Mouse (Mus musculus): ENCODE data around the gene Pcyt2.
"Not testable (repeated sequence)": the region's sequence is repeated elsewhere in the genome, so short reads cannot be mapped to it uniquely, and the experiment has no call there.

The Pcyt2 gene

DNA sequence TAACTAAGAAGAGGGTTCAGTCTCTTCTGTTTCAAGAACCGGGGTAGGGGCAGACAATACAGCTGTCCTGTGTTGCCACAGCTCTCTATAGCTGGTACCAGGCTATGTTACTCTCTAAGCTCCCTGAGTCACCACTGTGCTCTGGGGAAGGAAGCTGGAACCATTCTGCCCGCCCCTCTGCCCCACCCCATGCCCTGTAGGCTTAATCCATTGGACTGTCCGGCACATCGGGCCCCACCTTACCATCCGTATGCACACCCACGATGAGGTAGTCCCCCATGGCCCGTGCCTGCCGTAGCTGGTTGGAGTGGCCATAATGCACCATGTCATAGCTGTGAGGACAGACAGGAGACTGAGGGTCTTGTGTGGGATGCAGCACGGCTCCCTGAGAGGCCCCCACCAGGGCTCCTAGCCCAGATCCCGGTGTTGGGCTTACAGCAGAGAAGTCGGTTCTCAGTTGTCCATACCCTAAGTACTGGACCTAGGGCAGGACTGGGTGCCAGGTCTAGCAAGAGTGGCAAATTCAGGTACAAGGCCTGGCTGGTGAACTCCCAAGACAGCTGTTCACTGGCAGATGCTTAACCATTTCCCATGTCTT lies 2.0 kb downstream of the Pcyt2 start:
- DNase-seq (ENCODE audit: low spot score in 2 of 2): no peak

DNA sequence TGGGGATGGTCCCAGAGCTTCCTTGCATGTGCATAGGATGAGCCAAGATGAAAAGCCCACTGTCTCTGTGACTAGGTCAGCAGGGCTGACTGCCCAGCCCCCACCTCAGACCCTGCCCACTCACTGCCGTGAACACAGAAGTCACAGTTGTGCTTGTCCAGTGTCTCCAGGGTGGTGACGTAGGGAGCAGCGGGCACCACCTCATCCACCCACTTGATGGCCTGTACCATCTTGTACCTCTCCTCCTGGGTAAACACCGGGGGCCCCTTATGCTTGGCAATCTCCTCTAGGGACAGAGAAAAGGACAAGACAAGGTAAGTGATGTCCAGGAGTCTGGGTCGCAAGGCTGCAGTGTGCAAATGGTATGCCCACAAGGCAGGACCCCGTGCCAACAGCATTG lies 2.6 kb downstream of the Pcyt2 start:
- no peak for DNase-seq (ENCODE audit: low spot score in 2 of 2)

DNA sequence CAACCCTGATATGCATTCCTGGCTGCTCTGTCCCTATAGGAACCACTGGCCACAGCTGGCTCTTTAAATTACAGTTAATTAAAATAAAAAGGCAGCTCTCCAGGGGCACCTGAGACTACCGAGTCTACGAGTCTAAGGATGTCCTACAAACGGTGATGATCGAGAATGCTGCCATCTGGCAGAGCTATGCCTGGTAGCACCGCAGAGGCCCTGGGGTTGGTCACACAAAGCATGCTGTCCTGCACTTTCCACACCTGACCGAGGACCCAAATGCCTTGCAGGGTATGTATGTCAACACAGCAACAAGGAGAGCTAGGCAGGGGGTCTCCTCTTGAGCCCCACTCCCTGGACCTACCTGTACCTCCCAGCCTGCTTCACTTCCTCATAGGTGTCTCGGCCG lies 3.8 kb downstream of the Pcyt2 start:
- DNase-seq (ENCODE audit: low spot score in 2 of 2): no peak

DNA sequence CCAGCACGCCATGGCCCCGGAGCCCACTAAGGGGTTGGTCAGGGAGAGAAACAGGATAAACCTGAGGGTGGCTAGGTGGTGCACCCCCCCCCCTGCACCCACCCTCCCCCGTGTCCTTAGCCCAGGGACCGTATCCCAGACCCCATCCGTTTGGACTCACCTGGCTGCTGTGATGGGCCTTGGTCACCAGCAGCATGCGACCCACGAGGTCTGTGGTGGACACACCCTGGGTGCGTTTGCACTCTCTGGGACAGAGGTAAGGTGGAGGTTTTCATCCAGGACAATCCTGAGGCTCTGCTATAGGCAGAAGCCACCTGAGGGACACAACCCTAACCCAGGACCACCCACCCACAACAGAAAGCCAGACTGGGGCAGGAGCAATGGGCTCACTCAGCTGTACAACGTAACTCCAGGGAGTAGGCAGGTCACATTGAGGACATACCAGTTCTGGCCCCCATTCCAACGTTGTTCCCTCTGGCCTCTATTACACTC lies 4.2 kb downstream of the Pcyt2 start:
- no peak for DNase-seq (ENCODE audit: low spot score in 2 of 2)

DNA sequence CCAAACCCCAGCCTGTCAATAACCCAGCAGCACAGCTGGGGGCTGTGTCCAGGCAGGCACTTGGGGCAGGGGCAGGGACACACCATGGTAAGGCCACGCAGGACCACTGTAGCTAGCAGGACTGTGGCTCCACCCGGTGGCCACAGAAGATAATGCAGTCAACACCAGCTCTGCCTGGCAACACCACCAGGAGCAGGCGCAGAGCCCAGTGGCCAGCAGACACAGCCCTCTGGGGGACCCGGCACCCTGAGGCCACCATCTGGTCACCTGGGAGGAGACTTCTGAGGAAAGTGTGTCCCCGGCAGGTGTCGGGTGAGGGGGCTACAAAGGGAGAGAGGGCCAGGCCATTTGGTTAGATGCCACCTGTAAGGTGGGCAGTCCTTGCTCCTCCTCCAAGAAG lies 5.0 kb downstream of the Pcyt2 start:
- DNase-seq (ENCODE audit: low spot score in 2 of 2): peak in 1 of 2 experiments; percentile 64

DNA sequence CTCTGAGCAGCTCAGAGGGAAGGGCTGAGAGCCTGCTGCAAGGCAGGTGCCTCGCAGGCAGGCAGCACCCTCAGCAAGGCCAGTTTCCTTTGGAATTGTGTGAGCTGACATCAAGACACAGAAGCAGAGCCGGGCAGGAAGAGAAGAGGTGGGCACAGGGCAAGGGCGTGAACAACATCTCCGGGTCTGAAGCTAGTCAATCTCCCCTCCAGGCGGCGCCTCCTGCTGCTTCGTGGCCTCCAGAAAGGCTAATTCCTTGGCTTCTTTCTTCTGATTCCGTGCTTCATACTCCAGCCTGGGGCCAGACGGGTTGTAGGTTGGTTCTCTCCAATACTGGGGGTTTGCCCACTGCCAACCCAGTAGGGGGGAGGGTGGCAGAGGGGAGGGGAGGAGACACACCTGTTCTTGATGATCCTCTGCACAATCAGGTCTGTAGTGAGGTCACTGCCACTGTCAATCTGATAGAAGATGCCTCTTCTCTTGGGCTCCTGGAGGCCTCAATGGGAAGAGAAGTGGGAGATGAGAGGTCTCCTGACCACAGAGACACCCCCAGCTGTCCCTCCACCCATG lies 7.2 kb downstream of the Pcyt2 start:
- DNase-seq (ENCODE audit: low spot score in 2 of 2): no peak

DNA sequence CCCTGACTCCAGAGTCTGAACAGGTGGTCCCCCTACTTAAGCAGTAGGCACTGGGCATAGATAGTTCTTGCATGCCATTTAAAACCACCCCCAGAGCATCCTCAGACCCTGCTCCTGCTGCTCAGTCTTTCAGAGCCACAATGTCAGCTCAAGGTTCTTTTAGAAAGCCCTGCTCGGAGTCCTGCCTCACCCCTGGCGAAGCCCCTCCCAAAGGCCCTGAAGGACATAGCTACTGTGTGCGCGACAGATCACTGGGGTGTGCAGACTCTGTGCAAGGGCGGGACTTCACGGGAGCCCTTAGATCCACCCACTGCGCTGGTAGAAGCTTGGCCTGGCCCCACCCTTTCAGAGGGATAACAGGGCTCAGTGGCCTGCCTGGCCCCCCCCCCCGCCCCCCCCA lies 8.5 kb downstream of the Pcyt2 start:
- no peak for DNase-seq (ENCODE audit: low spot score in 2 of 2)

DNA sequence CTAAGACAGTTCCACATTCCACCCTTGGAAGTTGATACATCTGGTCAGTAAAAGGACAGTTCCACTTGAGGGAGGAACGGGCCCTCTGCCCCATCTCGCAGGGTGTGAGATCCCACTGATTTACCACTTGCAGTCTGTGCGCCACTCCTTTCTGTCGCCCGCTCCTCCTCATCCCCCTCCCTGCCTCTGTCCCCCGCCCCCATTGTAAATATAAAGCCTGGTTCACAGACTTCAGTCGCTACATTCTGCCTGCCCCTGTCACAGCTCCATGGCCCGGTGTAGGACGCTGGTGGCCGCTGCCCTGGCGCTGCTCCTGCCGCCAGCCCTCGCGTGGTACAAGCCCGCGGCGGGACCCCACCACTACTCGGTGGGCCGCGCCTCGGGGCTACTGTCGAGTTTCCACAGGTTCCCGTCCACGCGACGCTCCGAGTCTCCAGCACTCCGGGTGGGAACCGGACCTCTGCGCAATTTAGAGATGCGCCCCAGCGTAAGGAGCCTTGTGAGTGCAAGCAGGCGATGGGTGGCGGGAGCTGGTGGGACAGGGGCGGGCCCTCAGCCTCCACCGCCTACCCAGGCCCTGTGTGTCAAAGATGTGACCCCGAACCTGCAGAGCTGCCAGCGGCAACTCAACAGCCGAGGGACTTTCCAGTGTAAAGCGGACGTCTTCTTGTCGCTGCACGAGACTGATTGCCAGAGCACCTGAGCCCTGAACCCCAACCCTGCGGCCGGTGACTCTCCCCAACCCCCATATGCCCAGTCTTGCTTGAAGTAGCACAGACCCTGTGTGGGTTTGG lies 9.3 kb downstream of the Pcyt2 start, which contains the start of gene Npb:
Gene Npb (plus strand): TSS at position 237 of the 794 bp plus-strand sequence.
- no peak for DNase-seq (ENCODE audit: low spot score in 2 of 2)

DNA sequence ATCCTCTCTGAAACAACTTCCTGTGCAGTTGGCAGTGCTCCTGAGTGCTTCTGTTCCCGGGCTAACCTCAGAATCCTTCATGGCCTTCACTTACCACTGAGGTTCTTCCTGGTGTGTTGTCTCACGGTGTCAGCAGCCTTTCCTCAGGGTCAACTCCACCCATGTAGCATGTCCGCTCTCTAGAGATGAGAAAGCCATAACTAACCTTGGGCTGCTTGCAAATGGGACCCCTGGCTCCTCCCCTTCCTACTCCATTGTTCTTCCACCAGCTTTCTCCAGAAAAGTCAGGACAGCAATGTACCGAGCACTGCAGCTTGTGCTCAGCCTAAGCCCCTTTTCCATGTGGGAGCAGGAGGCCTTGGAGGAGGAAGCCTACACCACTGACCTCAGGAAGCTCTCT lies 11.0 kb downstream of the Pcyt2 start:
- no peak for DNase-seq (ENCODE audit: low spot score in 2 of 2)

DNA sequence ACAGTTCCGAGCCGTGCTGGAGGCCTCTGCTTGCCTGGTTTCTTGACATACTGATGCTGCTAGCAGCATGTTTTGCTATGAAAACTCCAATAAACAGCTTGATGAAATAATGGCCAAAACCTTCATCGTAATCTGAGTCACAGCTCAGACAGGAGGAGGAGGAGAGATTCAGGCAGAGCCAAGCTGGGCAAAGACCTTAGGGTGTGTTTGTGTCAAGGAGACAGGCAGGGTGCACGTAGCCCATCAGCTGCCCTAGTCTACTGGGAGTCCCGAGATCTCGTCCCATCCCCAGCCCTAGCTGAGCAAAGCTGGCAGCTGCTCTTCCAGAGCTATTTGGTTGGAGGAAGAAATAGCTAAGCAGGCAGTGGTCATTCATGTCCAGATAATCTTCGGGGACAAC lies 12.1 kb downstream of the Pcyt2 start:
- DNase-seq (ENCODE audit: low spot score in 2 of 2): no peak

DNA sequence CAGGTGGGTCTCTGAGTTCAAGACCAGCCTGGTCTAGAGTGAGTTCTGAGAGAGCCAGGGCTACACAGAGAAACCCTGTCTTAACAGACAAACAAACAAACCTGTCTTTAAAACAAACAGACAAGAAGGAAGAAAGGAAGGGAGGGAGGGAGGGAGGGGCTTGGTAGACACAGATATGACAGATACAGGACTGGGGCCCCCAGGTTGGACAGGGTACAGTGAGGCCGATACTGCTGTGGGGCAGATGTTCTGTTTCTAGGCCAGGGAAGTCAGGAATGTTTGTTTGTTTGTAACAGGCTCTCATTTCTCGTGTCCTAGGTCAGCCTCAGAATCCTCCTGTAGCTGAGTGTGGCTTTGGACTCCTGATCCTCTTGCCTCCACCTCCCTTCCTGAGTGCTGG lies 14.2 kb downstream of the Pcyt2 start:
- no peak for DNase-seq (ENCODE audit: low spot score in 2 of 2)

DNA sequence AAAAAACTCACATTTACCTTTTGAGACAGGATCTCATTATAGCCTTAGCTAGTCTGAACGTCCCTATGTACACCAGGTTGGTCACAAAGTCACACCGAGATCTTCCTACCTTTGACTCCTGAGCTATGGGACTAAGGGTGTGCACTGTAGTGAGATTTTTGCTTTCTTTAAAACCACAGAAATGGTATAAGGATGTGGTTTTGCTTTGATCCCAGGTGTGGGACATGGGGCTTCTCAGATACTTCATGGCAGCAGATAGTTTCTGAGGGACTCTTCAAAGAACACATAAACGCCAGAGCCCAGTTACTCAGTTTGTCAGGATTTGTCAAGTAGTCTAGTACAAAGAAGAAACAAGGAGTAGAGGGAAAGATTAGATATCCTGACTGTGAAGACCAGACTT lies 17.0 kb downstream of the Pcyt2 start:
- no peak for DNase-seq (ENCODE audit: low spot score in 2 of 2)

DNA sequence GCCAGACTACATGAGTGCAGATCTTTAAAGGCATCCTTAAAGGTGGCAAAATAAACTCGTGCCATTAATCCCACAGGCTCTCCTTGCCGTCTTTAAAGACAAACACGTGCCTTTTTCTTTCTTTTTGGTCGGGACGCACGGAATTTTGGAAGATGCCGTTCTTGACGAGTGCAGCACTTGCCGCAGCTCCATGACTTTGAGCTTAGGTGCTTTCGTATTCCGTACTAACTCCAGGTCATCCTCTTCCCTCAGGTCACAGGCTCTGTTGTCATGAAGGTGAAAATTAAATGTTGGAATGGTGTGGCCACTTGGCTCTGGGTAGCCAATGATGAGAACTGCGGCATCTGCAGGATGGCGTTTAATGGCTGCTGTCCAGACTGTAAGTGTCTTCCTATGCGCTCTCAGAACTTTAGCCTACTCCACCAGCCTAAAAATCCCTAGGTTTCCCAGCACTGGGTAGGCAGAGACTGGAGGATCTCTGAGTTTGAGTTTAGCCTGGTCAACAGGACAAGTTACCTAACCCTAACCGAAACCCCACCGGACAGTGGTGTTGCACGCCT lies 18.7 kb downstream of the Pcyt2 start:
- DNase-seq (ENCODE audit: low spot score in 2 of 2): no peak

DNA sequence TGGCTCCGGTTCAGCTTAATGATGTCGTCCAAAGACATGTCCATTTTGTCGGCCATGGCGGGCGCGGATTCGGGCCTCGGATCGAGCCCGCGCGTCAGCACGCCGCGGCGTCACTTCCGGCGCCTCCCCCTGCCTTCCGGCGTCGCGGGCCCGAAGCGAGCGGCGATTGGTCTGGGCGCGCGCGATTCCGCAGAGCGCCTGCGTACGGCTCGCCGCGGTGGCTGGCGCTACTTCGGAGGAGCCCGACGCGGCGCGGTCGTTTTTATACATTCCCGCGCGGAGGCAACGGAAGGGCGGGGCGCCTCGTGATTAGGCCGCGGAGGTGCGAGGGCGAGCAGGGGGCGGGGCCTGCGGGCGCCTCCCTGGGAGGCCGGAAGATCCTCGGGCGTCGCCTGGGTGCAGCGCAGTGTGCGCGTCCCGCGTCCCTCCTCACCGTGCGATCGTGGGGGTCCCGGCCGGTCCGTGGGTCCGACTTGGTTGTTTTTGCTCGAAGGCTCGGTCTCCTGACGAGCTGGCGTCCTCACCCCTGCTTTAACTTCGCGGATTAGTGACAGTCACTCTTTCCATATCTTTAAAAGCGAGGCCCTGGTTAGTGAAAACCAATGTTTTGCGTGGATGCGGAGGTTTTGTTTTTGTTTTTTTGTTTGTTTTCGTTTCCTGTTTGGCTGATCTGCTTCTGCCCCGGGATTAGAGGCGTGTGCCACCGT lies 19.3 kb downstream of the Pcyt2 start, which contains the start of the genes Alyref and Anapc11:
Gene Alyref (minus strand): TSS at position 83 of the 707 bp plus-strand sequence.
Gene Anapc11 (plus strand): TSS at position 139 of the 707 bp plus-strand sequence.
- DNase-seq (ENCODE audit: low spot score in 2 of 2): peak; percentile 85 to 91

DNA sequence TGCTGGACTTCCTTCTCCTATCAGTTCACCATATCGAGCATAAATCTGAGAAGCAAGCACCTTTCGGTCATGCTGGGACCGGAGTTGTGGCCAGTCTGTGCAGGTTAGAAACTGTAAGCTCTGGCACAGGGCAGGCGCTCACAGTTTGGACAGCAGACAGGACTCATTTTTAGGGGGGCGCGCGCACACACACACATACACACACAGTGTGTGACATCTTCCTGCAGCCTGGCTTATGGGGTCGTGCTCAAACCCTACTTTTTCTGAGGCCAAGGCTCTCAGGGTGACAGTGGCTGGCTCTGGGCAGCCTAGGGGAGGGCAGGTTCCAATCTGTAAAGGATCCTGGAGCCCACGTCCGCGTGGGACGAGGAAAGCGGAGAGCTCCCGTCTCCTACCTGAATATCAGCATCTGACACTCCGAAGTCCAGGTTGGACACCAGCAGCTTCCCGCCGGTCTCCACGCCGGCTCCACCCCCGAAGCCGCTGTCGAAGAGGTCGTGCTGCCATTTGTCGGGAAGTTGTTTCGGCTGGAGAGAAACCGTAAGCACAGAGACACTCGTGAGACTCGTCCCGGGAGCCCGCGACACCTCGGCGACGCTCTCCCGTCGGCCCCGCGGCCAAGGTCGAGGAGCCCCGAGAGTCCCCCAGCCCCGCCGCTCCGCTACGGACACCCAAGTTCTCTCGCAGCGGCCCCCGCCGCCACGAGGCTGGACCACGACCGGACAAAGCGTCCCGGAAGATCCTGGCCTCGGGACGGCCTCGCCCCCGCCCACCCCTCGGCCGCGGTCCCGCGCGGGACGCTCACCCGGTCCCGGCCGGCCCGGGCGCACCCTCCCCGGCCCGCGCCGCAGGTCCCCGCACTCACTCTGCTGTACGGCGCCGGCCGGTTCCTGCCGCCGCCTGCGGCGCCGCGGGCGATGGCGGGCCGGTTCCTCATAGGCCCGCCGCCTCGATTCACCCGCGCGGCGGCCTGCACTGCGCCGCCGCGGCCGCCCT lies 20.2 kb downstream of the Pcyt2 start:
- no peak for DNase-seq (ENCODE audit: low spot score in 2 of 2)

DNA sequence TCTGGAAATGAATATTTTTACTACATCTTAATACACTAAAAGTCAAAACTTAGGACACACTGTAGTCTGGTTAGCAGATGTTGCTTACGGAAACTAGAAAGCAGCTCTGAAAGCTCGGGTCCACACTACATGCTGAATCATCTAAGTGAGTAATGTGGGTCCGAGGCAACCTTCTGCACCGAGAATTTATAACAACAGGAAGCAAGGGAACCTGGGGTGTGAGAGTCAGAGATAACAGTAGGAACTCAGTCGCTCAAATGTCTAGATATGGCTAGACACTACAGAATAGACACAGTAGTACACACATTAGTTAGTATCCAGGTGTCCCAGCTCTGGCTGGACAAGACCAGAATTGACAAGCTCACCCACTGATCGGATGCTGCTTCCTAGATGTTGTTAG lies 29.2 kb downstream of the Pcyt2 start:
- no peak for DNase-seq (ENCODE audit: low spot score in 2 of 2)

DNA sequence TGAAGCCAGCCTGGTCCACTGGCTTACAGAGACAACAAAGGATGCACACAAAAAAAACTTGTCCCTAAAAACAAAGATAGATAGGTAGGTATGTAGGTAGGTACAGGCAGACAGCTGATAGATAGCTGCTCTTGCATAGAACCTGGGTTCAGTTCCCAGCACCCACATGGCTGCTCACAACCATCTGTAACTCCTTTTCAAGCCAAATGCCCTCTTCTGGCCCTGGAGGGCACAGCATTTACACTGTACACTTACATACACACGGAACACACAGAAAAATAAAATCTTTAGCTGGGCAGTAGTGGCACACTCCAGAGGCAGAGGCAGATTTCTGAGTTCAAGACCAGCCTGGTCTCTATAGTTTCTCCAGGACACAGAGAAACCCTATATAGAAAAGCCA lies 33.8 kb downstream of the Pcyt2 start:
- DNase-seq (ENCODE audit: low spot score in 2 of 2): no peak

DNA sequence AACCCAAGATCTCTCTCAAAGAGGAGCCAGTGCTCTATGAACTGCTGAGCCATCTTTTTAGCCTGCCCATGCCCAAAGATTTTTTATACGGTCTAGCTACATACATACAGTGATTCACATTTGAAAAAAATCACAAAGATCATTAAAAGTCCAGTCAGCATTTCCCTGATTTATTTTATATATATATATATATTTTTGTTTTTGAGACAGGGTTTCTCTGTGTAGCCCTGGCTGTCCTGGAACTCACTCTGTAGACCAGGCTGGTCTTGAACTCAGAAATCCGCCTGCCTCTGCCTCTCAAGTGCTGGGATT lies 34.8 kb downstream of the Pcyt2 start:
- DNase-seq (ENCODE audit: low spot score in 2 of 2): not testable (repeated sequence)

DNA sequence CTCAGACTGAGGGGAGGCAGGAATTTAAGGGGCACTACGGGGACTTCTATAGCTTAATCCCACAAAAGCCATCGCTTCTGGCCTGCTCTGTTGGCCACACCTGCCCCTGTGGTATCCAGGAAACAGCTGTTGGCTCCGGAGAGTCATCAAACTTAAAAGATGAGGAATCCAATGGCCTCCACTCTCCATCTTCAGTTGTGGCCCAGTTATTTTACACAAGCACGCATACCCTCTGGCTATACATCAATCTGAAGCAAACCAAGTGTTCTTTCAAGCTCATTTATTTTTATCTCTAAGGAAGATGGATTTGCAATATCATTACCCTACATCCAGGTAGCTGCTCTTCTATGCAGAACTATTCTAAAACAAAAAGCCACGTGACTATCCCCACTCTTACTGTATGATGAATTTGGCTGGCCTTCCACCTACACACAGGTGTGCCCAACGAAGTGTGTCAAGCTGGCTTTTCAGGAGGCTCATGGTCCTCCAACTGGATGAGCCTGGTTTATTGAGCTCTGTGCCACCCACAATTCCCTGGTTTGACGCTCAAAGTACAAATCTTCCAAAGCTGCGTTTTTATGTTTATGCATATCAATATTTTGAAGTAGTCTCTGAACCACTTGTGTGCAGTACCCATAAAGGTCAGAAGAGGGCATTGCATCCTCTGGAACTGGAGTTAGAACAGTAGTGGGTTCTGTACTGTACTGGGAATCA lies 35.3 kb downstream of the Pcyt2 start:
- DNase-seq (ENCODE audit: low spot score in 2 of 2): no peak

Data from frontal cortex, postnatal 10 days (tissue).